Mouse (Mus musculus): ENCODE results near the gene Slc35e3.

GRCm38 (mm10) chr10:117793436-117794030 lies 47.4 kb upstream of the Slc35e3 start:
- TF ChIP-seq GATA1 (IDR thresholded peaks at IDR 0.05; ENCODE audit: low read length), result no peak
- TF ChIP-seq TAL1 (IDR thresholded peaks at IDR 0.05; ENCODE audit: low read length), result no peak
